8 mouse cellular contexts compared by ENCODE assay signal in the genomic region with DNA sequence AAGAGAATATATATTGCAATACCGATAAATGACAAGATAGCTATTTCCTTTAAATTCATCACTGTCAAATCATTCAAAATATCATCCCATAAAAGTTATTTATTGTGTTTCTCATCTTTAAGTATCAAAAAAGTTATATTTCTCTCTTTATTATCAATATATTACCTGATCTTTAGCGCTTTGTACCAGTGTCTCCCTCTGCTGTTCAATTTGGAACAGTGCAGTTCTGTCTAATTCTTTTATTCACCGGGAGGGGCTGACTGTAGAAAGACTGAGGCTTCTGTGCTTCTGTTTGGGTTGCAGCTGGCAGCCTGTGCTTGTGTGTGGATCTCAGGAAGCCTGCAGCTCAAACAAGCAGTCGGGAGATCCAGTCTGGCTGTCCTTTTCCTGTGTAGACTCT. TPM values are rescaled to one million over a fixed set of nuclear protein-coding genes. Genes with fewer than 3 reads are reported as not detected.
A peak's percentile ranks its signal among the peaks of the same experiment; 100 is the strongest.
DNase-seq lines count a peak whose midpoint lies in the region; ATAC-seq and TF ChIP-seq lines count a peak whose summit lies in the region.
"Not testable (repeated sequence)": the region's sequence is repeated elsewhere in the genome, so short reads cannot be mapped to it uniquely, and the experiment has no call there.

No protein-coding gene starts in this region.

- H3K4me2 ChIP-seq in forebrain, postnatal 0 days (ENCODE audit: low read depth); intestine, postnatal 0 days (replicated peaks; ENCODE audit: low read depth); liver, embryonic 14.5 days (ENCODE audit: low read depth); lung, postnatal 0 days (replicated peaks; ENCODE audit: low read depth, low read length); stomach, postnatal 0 days (replicated peaks; ENCODE audit: low read depth): not testable (repeated sequence)

- not testable (repeated sequence) for DNase-seq in Patski (ENCODE audit: low read depth, low spot score); forebrain, postnatal 0 days; heart, adult 2 months; layer of hippocampus, adult 2 months (ENCODE audit: low spot score in 2 of 2); liver, embryonic 14.5 days (ENCODE audit: low read depth in 3 of 3, low spot score in 3 of 3); lung, postnatal 0 days (ENCODE audit: low spot score); stomach, postnatal 0 days (ENCODE audit: low spot score)

- H3K9me3 ChIP-seq in forebrain, postnatal 0 days (ENCODE audit: low read length); intestine, postnatal 0 days (ENCODE audit: control insufficient read depth); liver, embryonic 14.5 days (ENCODE audit: control insufficient read depth, low read length); lung, postnatal 0 days (ENCODE audit: low read length); stomach, postnatal 0 days (ENCODE audit: control insufficient read depth, low read length): not testable (repeated sequence)

- POLR2A ChIA-PET in Patski (lab: Charles Lee) = not testable (repeated sequence)

- not testable (repeated sequence) for TF ChIP-seq POLR2A in heart, adult 2 months (IDR thresholded peaks at IDR 0.05; ENCODE audit: insufficient read depth, low read depth, low read length)

- H3K4me3 ChIP-seq in forebrain, postnatal 0 days (ENCODE audit: low read depth, low read length); heart, adult 2 months; intestine, postnatal 0 days (ENCODE audit: low read depth, low read length); layer of hippocampus, adult 2 months; liver, embryonic 14.5 days (ENCODE audit: insufficient read depth in 1 of 2, low read depth in 2 of 2, low read length in 2 of 2); lung, postnatal 0 days (ENCODE audit: low read depth, low read length); stomach, postnatal 0 days (ENCODE audit: low read depth, low read length): not testable (repeated sequence)

- not testable (repeated sequence) for H3K9ac ChIP-seq in forebrain, postnatal 0 days; heart, adult 2 months (ENCODE audit: low read depth, low read length); intestine, postnatal 0 days (ENCODE audit: low read depth, low read length); liver, embryonic 14.5 days (replicated peaks); lung, postnatal 0 days (replicated peaks; ENCODE audit: low read depth); stomach, postnatal 0 days (ENCODE audit: low read length)

- peak; percentile 41 for TF ChIP-seq CTCF in Patski (IDR thresholded peaks at IDR 0.05)
- TF ChIP-seq CTCF in forebrain, postnatal 0 days (IDR thresholded peaks at IDR 0.05; ENCODE audit: low read depth) = peak; percentile 48
- peak; percentile 67 for TF ChIP-seq CTCF in heart, adult 2 months (IDR thresholded peaks at IDR 0.05)
- TF ChIP-seq CTCF in intestine, postnatal 0 days (IDR thresholded peaks at IDR 0.05; ENCODE audit: low read depth) = peak; percentile 48
- TF ChIP-seq CTCF in layer of hippocampus, adult 2 months (conservative IDR thresholded peaks at IDR 0.05) = peak; percentile 76
- TF ChIP-seq CTCF in liver, embryonic 14.5 days (IDR thresholded peaks at IDR 0.05; ENCODE audit: low read depth) = peak; percentile 34; the same call in 1 of the 2 replicates
- peak; percentile 39 for TF ChIP-seq CTCF in lung, postnatal 0 days (IDR thresholded peaks at IDR 0.05)
- peak; percentile 56 for TF ChIP-seq CTCF in stomach, postnatal 0 days (IDR thresholded peaks at IDR 0.05; ENCODE audit: low read depth)

- not testable (repeated sequence) for H3K79me2 ChIP-seq in heart, adult 2 months (replicated peaks; ENCODE audit: control insufficient read depth, insufficient read depth, low read length)

- not testable (repeated sequence) for H3K4me1 ChIP-seq in forebrain, postnatal 0 days (ENCODE audit: insufficient read depth); heart, adult 2 months (ENCODE audit: control insufficient read depth, insufficient read depth, low read length); intestine, postnatal 0 days (replicated peaks; ENCODE audit: control insufficient read depth, insufficient read depth, low read length); liver, embryonic 14.5 days (replicated peaks; ENCODE audit: control insufficient read depth in 2 of 2, insufficient read depth in 2 of 2, low read length in 1 of 2); lung, postnatal 0 days (ENCODE audit: insufficient read depth, low read depth, low read length); stomach, postnatal 0 days (replicated peaks; ENCODE audit: control insufficient read depth, insufficient read depth)

- H3K27me3 ChIP-seq in Patski; forebrain, postnatal 0 days (ENCODE audit: insufficient read depth, low read length); heart, adult 2 months (ENCODE audit: control insufficient read depth, insufficient read depth, low read length); intestine, postnatal 0 days (replicated peaks; ENCODE audit: control insufficient read depth, insufficient read depth, low read length); liver, embryonic 14.5 days (ENCODE audit: control insufficient read depth, insufficient read depth, low read length); lung, postnatal 0 days (replicated peaks; ENCODE audit: insufficient read depth, low read length); stomach, postnatal 0 days (ENCODE audit: control insufficient read depth, insufficient read depth, low read length): not testable (repeated sequence)

- in situ Hi-C loops in Patski (cut with MboI; ENCODE audit: low pct_unique_long_range_greater_than_20kb) = not testable (repeated sequence)

- intact Hi-C loops in heart, adult 2 months (cut with DNase I) = not testable (repeated sequence)

- H3K27ac ChIP-seq in forebrain, postnatal 0 days (ENCODE audit: low read depth, low read length); heart, adult 2 months; intestine, postnatal 0 days (ENCODE audit: low read depth, low read length); layer of hippocampus, adult 2 months; liver, embryonic 14.5 days; lung, postnatal 0 days (ENCODE audit: low read length); stomach, postnatal 0 days (replicated peaks): not testable (repeated sequence)

- CTCF ChIA-PET in Patski (lab: Charles Lee) = not testable (repeated sequence)

- ATAC-seq in Patski; forebrain, postnatal 0 days; intestine, postnatal 0 days; liver, embryonic 14.5 days (ENCODE audit: insufficient read depth); lung, postnatal 0 days; stomach, postnatal 0 days (ENCODE audit: low FRiP score, low TSS enrichment): not testable (repeated sequence)

- not testable (repeated sequence) for H3K36me3 ChIP-seq in forebrain, postnatal 0 days (ENCODE audit: insufficient read depth); heart, adult 2 months (ENCODE audit: control insufficient read depth, insufficient read depth, low read length); intestine, postnatal 0 days (ENCODE audit: control insufficient read depth, insufficient read depth); liver, embryonic 14.5 days (replicated peaks; ENCODE audit: control insufficient read depth, insufficient read depth, low read depth); lung, postnatal 0 days (ENCODE audit: insufficient read depth, low read length); stomach, postnatal 0 days (ENCODE audit: control insufficient read depth, insufficient read depth, low read length)

- TF ChIP-seq EP300 in heart, adult 2 months (IDR thresholded peaks at IDR 0.05; ENCODE audit: insufficient read depth, low read depth, low read length); liver, embryonic 14.5 days (IDR thresholded peaks at IDR 0.05; ENCODE audit: low read depth); lung, postnatal 0 days (IDR thresholded peaks at IDR 0.05); stomach, postnatal 0 days (optimal IDR thresholded peaks at IDR 0.05): not testable (repeated sequence)

- 25% methylated on average over 4 of the region's 4 CpGs for WGBS in forebrain, postnatal 0 days
- 18% methylated on average over 4 of the region's 4 CpGs for WGBS in heart, adult 2 months
- 24% methylated on average over 4 of the region's 4 CpGs for WGBS in intestine, postnatal 0 days
- WGBS in liver, embryonic 14.5 days (ENCODE audit: insufficient replicate concordance) = 19% methylated on average over 4 of the region's 4 CpGs
- WGBS in lung, postnatal 0 days = 18% methylated on average over 4 of the region's 4 CpGs
- WGBS in stomach, postnatal 0 days = 21% methylated on average over 4 of the region's 4 CpGs

RNA-seq across cellular contexts. Expression of a gene that starts 11.0 kb away (rescaled TPM):
- 38.8 TPM for polyA plus RNA-seq in Patski (2021)
- 76.9 and 100 TPM in 2 replicates for total RNA-seq in forebrain, postnatal 0 days (2014; rRNA removed)
- polyA plus RNA-seq in forebrain, postnatal 0 days (2015; fragmentation: Nextera tagmentation; extraction: Ambion mirVana) = 74.9 and 83.0 TPM in 2 replicates
- total RNA-seq in heart, adult 2 months (2021) = 10 to 100 TPM in 1 of 2 experiments, 1 to 10 TPM in 1; 9.2 to 10.8 TPM
- 6.8 and 10.0 TPM in 2 replicates for polyA plus RNA-seq in heart, adult 2 months (2012; rRNA removed)
- 20.6 and 23.2 TPM in 2 replicates for polyA plus RNA-seq in intestine, postnatal 0 days (2015; fragmentation: Nextera tagmentation; extraction: Ambion mirVana)
- total RNA-seq in layer of hippocampus, adult 2 months (2021) = 10 to 100 TPM; 19.9 to 24.5 TPM
- polyA plus RNA-seq in liver, embryonic 14.5 days (2012; rRNA removed) = 6.0 and 8.5 TPM in 2 replicates
- polyA plus RNA-seq in liver, embryonic 14.5 days (2014; fragmentation: Nextera tagmentation; extraction: Ambion mirVana) = 12.7 and 14.2 TPM in 2 replicates
- 28.3 and 28.5 TPM in 2 replicates for polyA plus RNA-seq in lung, postnatal 0 days (2015; fragmentation: Nextera tagmentation; extraction: Ambion mirVana)
- 25.3 and 27.6 TPM in 2 replicates for polyA plus RNA-seq in stomach, postnatal 0 days (2015; fragmentation: Nextera tagmentation; extraction: Ambion mirVana)

RNA-seq across cellular contexts. Expression of a gene that starts 54.4 kb away (rescaled TPM):
- 18.4 TPM for polyA plus RNA-seq in Patski (2021)
- total RNA-seq in forebrain, postnatal 0 days (2014; rRNA removed) = 0.62 and 0.86 TPM in 2 replicates
- 0.52 and 0.54 TPM in 2 replicates for polyA plus RNA-seq in forebrain, postnatal 0 days (2015; fragmentation: Nextera tagmentation; extraction: Ambion mirVana)
- total RNA-seq in heart, adult 2 months (2021) = 10 to 100 TPM in 1 of 2 experiments, 1 to 10 TPM in 1; 9.3 to 14.6 TPM
- polyA plus RNA-seq in heart, adult 2 months (2012; rRNA removed) = 8.6 and 8.9 TPM in 2 replicates
- 5.2 and 5.9 TPM in 2 replicates for polyA plus RNA-seq in intestine, postnatal 0 days (2015; fragmentation: Nextera tagmentation; extraction: Ambion mirVana)
- 1 to 10 TPM; 2.1 to 2.6 TPM for total RNA-seq in layer of hippocampus, adult 2 months (2021)
- 0.24 and 0.26 TPM in 2 replicates for polyA plus RNA-seq in liver, embryonic 14.5 days (2012; rRNA removed)
- polyA plus RNA-seq in liver, embryonic 14.5 days (2014; fragmentation: Nextera tagmentation; extraction: Ambion mirVana) = 0.37 and 0.38 TPM in 2 replicates
- polyA plus RNA-seq in lung, postnatal 0 days (2015; fragmentation: Nextera tagmentation; extraction: Ambion mirVana) = 2.5 and 3.9 TPM in 2 replicates
- 1.9 and 2.0 TPM in 2 replicates for polyA plus RNA-seq in stomach, postnatal 0 days (2015; fragmentation: Nextera tagmentation; extraction: Ambion mirVana)
